Mouse (Mus musculus): ENCODE measurements at regions not wholly inside any gene's neighbourhood (a gene's known extent, or its start where the extent isn't known, plus 50 kb on each side); places are given as distances from the start of the nearest gene placed in this dataset.

GRCm38 (mm10) chr9:98791709-98792108, 50.6 kb upstream of the Prr23a1 start:
- no peaks in the 10 kb centered on the region for H3K36me3 ChIP-seq (ENCODE audit: control insufficient read depth, insufficient read depth, low read length, poor library complexity, severe bottlenecking)
- no peaks in the 10 kb centered on the region for H3K27me3 ChIP-seq (ENCODE audit: control insufficient read depth, insufficient read depth, low read length, poor library complexity, severe bottlenecking)
- DNase-seq (ENCODE audit: low read depth, low spot score), result no peak

- Histone ChIP-seq H3K27me3 (ENCODE audit: control insufficient read depth, insufficient read depth, low read length, poor library complexity, severe bottlenecking) (no peaks in the 10 kb centered on the region), H3K36me3 (ENCODE audit: control insufficient read depth, insufficient read depth, low read length, poor library complexity, severe bottlenecking) (no peaks in the 10 kb centered on the region)
- no peak for DNase-seq (ENCODE audit: low read depth, low spot score)
Observed at GRCm38 (mm10) chr9:98773651-98774185, 68.6 kb upstream of the Prr23a1 start.

- no peak for DNase-seq (ENCODE audit: low read depth, low spot score)
- Histone ChIP-seq H3K36me3 (ENCODE audit: control insufficient read depth, insufficient read depth, low read length, poor library complexity, severe bottlenecking) (no peaks in the 10 kb centered on the region), H3K27me3 (ENCODE audit: control insufficient read depth, insufficient read depth, low read length, poor library complexity, severe bottlenecking) (no peaks in the 10 kb centered on the region)
Observed at GRCm38 (mm10) chr9:98773212-98773611, 69.1 kb upstream of the Prr23a1 start.

GRCm38 (mm10) chr9:98754764-98755163, 87.5 kb upstream of the Prr23a1 start:
- H3K36me3 ChIP-seq (ENCODE audit: control insufficient read depth, insufficient read depth, low read length, poor library complexity, severe bottlenecking), result no peaks in the 10 kb centered on the region
- no peak for DNase-seq (ENCODE audit: low read depth, low spot score)
- no peaks in the 10 kb centered on the region for H3K27me3 ChIP-seq (ENCODE audit: control insufficient read depth, insufficient read depth, low read length, poor library complexity, severe bottlenecking)

GRCm38 (mm10) chr9:98753356-98753953, 88.8 kb upstream of the Prr23a1 start:
- DNase-seq (ENCODE audit: low read depth, low spot score), result no peak
- no peaks in the 10 kb centered on the region for H3K27me3 ChIP-seq (ENCODE audit: control insufficient read depth, insufficient read depth, low read length, poor library complexity, severe bottlenecking)
- no peaks in the 10 kb centered on the region for H3K36me3 ChIP-seq (ENCODE audit: control insufficient read depth, insufficient read depth, low read length, poor library complexity, severe bottlenecking)

- no peak for DNase-seq (ENCODE audit: low read depth, low spot score)
- H3K27me3 ChIP-seq (ENCODE audit: control insufficient read depth, insufficient read depth, low read length, poor library complexity, severe bottlenecking), result no peaks in the 10 kb centered on the region
- no peaks in the 10 kb centered on the region for H3K36me3 ChIP-seq (ENCODE audit: control insufficient read depth, insufficient read depth, low read length, poor library complexity, severe bottlenecking)
Observed at GRCm38 (mm10) chr9:98743785-98744184, 98.5 kb upstream of the Prr23a1 start.

GRCm38 (mm10) chr9:98727276-98727860, 114.9 kb upstream of the Prr23a1 start:
- DNase-seq (ENCODE audit: low read depth, low spot score), result no peak
- H3K36me3 ChIP-seq (ENCODE audit: control insufficient read depth, insufficient read depth, low read length, poor library complexity, severe bottlenecking), result no peaks in the 10 kb centered on the region

GRCm38 (mm10) chr9:98726638-98727037, 115.7 kb upstream of the Prr23a1 start:
- Histone ChIP-seq H3K27me3 (ENCODE audit: control insufficient read depth, insufficient read depth, low read length, poor library complexity, severe bottlenecking) (no peaks in the 10 kb centered on the region), H3K36me3 (ENCODE audit: control insufficient read depth, insufficient read depth, low read length, poor library complexity, severe bottlenecking) (no peaks in the 10 kb centered on the region)
- DNase-seq (ENCODE audit: low read depth, low spot score), result no peak

More at GRCm38 (mm10) chr9:98727276-98727860, 114.9 kb upstream of the Prr23a1 start:
- H3K27me3 ChIP-seq (ENCODE audit: control insufficient read depth, insufficient read depth, low read length, poor library complexity, severe bottlenecking), result no peaks in the 10 kb centered on the region

- no peaks in the 10 kb centered on the region for H3K36me3 ChIP-seq (ENCODE audit: control insufficient read depth, insufficient read depth, low read length, poor library complexity, severe bottlenecking)
Observed at GRCm38 (mm10) chr9:98722885-98723284, 119.4 kb upstream of the Prr23a1 start.

GRCm38 (mm10) chr9:98721381-98721780, 119.9 kb upstream of the Mrps22 start:
- Histone ChIP-seq H3K36me3 (ENCODE audit: control insufficient read depth, insufficient read depth, low read length, poor library complexity, severe bottlenecking) (no peaks in the 10 kb centered on the region), H3K27me3 (ENCODE audit: control insufficient read depth, insufficient read depth, low read length, poor library complexity, severe bottlenecking) (no peaks in the 10 kb centered on the region)
- DNase-seq (ENCODE audit: low read depth, low spot score), result no peak

More at GRCm38 (mm10) chr9:98722885-98723284, 119.4 kb upstream of the Prr23a1 start:
- no peaks in the 10 kb centered on the region for H3K27me3 ChIP-seq (ENCODE audit: control insufficient read depth, insufficient read depth, low read length, poor library complexity, severe bottlenecking)
- no peak for DNase-seq (ENCODE audit: low read depth, low spot score)

- DNase-seq (ENCODE audit: low read depth, low spot score), result no peak
- Histone ChIP-seq H3K27me3 (ENCODE audit: control insufficient read depth, insufficient read depth, low read length, poor library complexity, severe bottlenecking) (no peaks in the 10 kb centered on the region), H3K36me3 (ENCODE audit: control insufficient read depth, insufficient read depth, low read length, poor library complexity, severe bottlenecking) (no peaks in the 10 kb centered on the region)
Observed at GRCm38 (mm10) chr9:98717701-98718270, 116.3 kb upstream of the Mrps22 start.

GRCm38 (mm10) chr9:98714661-98715060, 113.2 kb upstream of the Mrps22 start:
- Histone ChIP-seq H3K27me3 (ENCODE audit: control insufficient read depth, insufficient read depth, low read length, poor library complexity, severe bottlenecking) (no peaks in the 10 kb centered on the region), H3K36me3 (ENCODE audit: control insufficient read depth, insufficient read depth, low read length, poor library complexity, severe bottlenecking) (no peaks in the 10 kb centered on the region)
- DNase-seq (ENCODE audit: low read depth, low spot score), result no peak

GRCm38 (mm10) chr9:98712826-98713225, 111.4 kb upstream of the Mrps22 start:
- DNase-seq (ENCODE audit: low read depth, low spot score), result no peak
- no peaks in the 10 kb centered on the region for H3K36me3 ChIP-seq (ENCODE audit: control insufficient read depth, insufficient read depth, low read length, poor library complexity, severe bottlenecking)
- no peaks in the 10 kb centered on the region for H3K27me3 ChIP-seq (ENCODE audit: control insufficient read depth, insufficient read depth, low read length, poor library complexity, severe bottlenecking)

GRCm38 (mm10) chr9:98712023-98712563, 110.6 kb upstream of the Mrps22 start:
- Histone ChIP-seq H3K36me3 (ENCODE audit: control insufficient read depth, insufficient read depth, low read length, poor library complexity, severe bottlenecking) (no peaks in the 10 kb centered on the region), H3K27me3 (ENCODE audit: control insufficient read depth, insufficient read depth, low read length, poor library complexity, severe bottlenecking) (no peaks in the 10 kb centered on the region)
- DNase-seq (ENCODE audit: low read depth, low spot score), result no peak

GRCm38 (mm10) chr9:98710155-98710710, 108.8 kb upstream of the Mrps22 start:
- DNase-seq (ENCODE audit: low read depth, low spot score), result no peak
- H3K36me3 ChIP-seq (ENCODE audit: control insufficient read depth, insufficient read depth, low read length, poor library complexity, severe bottlenecking), result no peaks in the 10 kb centered on the region

More at GRCm38 (mm10) chr9:98710155-98710710, 108.8 kb upstream of the Mrps22 start:
- no peaks in the 10 kb centered on the region for H3K27me3 ChIP-seq (ENCODE audit: control insufficient read depth, insufficient read depth, low read length, poor library complexity, severe bottlenecking)

Data from splenic B cell, adult 2 months (primary cell).